Mouse (Mus musculus) heart, embryonic 12.5 days (tissue): ENCODE data around the gene Serpina3j. TPM values are rescaled to one million over a fixed set of nuclear protein-coding genes. Genes with fewer than 3 reads are reported as not detected.
"Not testable (repeated sequence)": the region's sequence is repeated elsewhere in the genome, so short reads cannot be mapped to it uniquely, and the experiment has no call there.

Source experiments
- ATAC-seq: fragments of 200-750 bp; cut with Nextera tagmentation; 2 replicates; pipeline ENCODE4 v1.8.0; 2017; ENCODE audit warnings: moderate TSS enrichment, moderate library complexity; ENCODE audit not compliant: insufficient number of reproducible peaks, low FRiP score
- H3K27ac ChIP-seq: fragments of 300-500 bp; sonication (generic); 2 replicates; pipeline ENCODE4 v1.5.1; 2016; ENCODE audit warnings: mild to moderate bottlenecking, moderate library complexity; ENCODE audit not compliant: poor library complexity, severe bottlenecking
- H3K27me3 ChIP-seq: fragments of 300-500 bp; sonication (generic); replicated peaks from 2 replicates; pipeline ENCODE4 v1.6.1; 2016; ENCODE audit warnings: mild to moderate bottlenecking, moderate library complexity
- H3K36me3 ChIP-seq: fragments of 300-500 bp; sonication (generic); 2 replicates; pipeline ENCODE4 v1.6.1; 2016; ENCODE audit warnings: mild to moderate bottlenecking, moderate library complexity
- H3K4me1 ChIP-seq: fragments of 300-500 bp; sonication (generic); replicated peaks from 2 replicates; pipeline ENCODE4 v1.6.1; 2016; ENCODE audit warnings: mild to moderate bottlenecking
- H3K4me2 ChIP-seq: fragments of 300-500 bp; sonication (generic); 2 replicates; pipeline ENCODE4 v1.6.1; 2016; ENCODE audit warnings: mild to moderate bottlenecking, moderate library complexity
- H3K4me3 ChIP-seq: fragments of 300-500 bp; sonication (generic); 2 replicates; pipeline ENCODE4 v1.5.1; 2016; ENCODE audit warnings: mild to moderate bottlenecking
- H3K9ac ChIP-seq: fragments of 300-500 bp; sonication (generic); 2 replicates; pipeline ENCODE4 v1.6.1; 2016; ENCODE audit warnings: mild to moderate bottlenecking, moderate library complexity
- H3K9me3 ChIP-seq: fragments of 300-500 bp; sonication (generic); replicated peaks from 2 replicates; pipeline ENCODE4 v1.6.1; 2016; ENCODE audit warnings: mild to moderate bottlenecking, moderate library complexity
- WGBS: fragments of 180-500 bp; shearing (Covaris S2); methylation state at CpG from one replicate; pipeline ENCODE4 v1.1.7; 2016; 5-methylcytosine and 5-hydroxymethylcytosine counted together
- polyA plus RNA-seq: library from polyadenylated mRNA; unstranded; fragments of >200 nt; fragmentation: Nextera tagmentation; extraction: Ambion mirVana; gene quantifications from 2 replicates; pipeline ENCODE4 v1.2.1, GENCODE M21; 2016

Serpina3j gene
- polyA plus RNA-seq, 1 experiment from 2014 or later: not detected

- H3K9ac ChIP-seq, H3K27ac ChIP-seq, H3K27me3 ChIP-seq, H3K4me1 ChIP-seq, H3K9me3 ChIP-seq, H3K36me3 ChIP-seq, ATAC-seq, H3K4me3 ChIP-seq, H3K4me2 ChIP-seq: not testable (repeated sequence)
These were observed 22.5 kb downstream of the Serpina3j start for GRCm38 (mm10) chr12:104336873-104337272.

GRCm38 (mm10) chr12:104338226-104338625 is 23.9 kb downstream of the Serpina3j start, which contains the start of the genes Serpina3k and Serpina3m:
Gene Serpina3k, plus strand, starts transcription at chr12:104338486.
Gene Serpina3m, plus strand, starts transcription at chr12:104338486.
- H3K4me2 ChIP-seq, ATAC-seq, H3K27me3 ChIP-seq, H3K9me3 ChIP-seq, H3K4me3 ChIP-seq, H3K27ac ChIP-seq, H3K36me3 ChIP-seq, H3K4me1 ChIP-seq, H3K9ac ChIP-seq: not testable (repeated sequence)
- 75% methylated on average over 3 of the region's 3 CpGs for WGBS

GRCm38 (mm10) chr12:104338705-104339104 is 24.4 kb downstream of the Serpina3j start:
- Histone ChIP-seq H3K27me3 (no peaks in the 10 kb centered on the region), H3K4me1 (no peaks in the 10 kb centered on the region), H3K4me2 (no peak overlapping the region), H3K4me3 (no peak overlapping the region), H3K9ac (no peak overlapping the region), H3K9me3 (no peaks in the 10 kb centered on the region), H3K27ac (no peak overlapping the region), H3K36me3 (no peaks in the 10 kb centered on the region)
- WGBS: 78% methylated on average over 3 of the region's 3 CpGs
- no peak for ATAC-seq

GRCm38 (mm10) chr12:104342489-104342888 is 28.1 kb downstream of the Serpina3j start:
- H3K27me3 ChIP-seq, H3K4me1 ChIP-seq, ATAC-seq, H3K36me3 ChIP-seq, H3K27ac ChIP-seq, H3K9me3 ChIP-seq, H3K4me3 ChIP-seq, H3K4me2 ChIP-seq, H3K9ac ChIP-seq: not testable (repeated sequence)

- Histone ChIP-seq H3K9ac (no peak overlapping the region), H3K27ac (no peak overlapping the region), H3K4me3 (no peak overlapping the region), H3K36me3 (no peaks in the 10 kb centered on the region), H3K27me3 (no peaks in the 10 kb centered on the region), H3K4me1 (no peaks in the 10 kb centered on the region), H3K9me3 (no peaks in the 10 kb centered on the region), H3K4me2 (no peak overlapping the region)
- 72% methylated on average over 2 of the region's 2 CpGs for WGBS
- no peak for ATAC-seq
These were observed 30.8 kb downstream of the Serpina3j start for GRCm38 (mm10) chr12:104345181-104345580.

GRCm38 (mm10) chr12:104345707-104346106 is 31.4 kb downstream of the Serpina3j start:
- Histone ChIP-seq H3K36me3 (no peaks in the 10 kb centered on the region), H3K4me2 (no peak overlapping the region), H3K4me3 (no peak overlapping the region), H3K9ac (no peak overlapping the region), H3K27me3 (no peaks in the 10 kb centered on the region), H3K27ac (no peak overlapping the region), H3K9me3 (no peaks in the 10 kb centered on the region), H3K4me1 (no peaks in the 10 kb centered on the region)
- no peak for ATAC-seq

- Histone ChIP-seq H3K4me2 (no peak overlapping the region), H3K4me1 (no peaks in the 10 kb centered on the region), H3K27me3 (no peaks in the 10 kb centered on the region), H3K27ac (no peak overlapping the region), H3K36me3 (no peaks in the 10 kb centered on the region), H3K4me3 (no peak overlapping the region), H3K9ac (no peak overlapping the region), H3K9me3 (no peaks in the 10 kb centered on the region)
- WGBS: 68% methylated on average over 2 of the region's 2 CpGs
- ATAC-seq: no peak
These were observed 32.7 kb downstream of the Serpina3j start for GRCm38 (mm10) chr12:104347091-104347490.

- H3K27me3 ChIP-seq, H3K4me1 ChIP-seq, H3K27ac ChIP-seq, H3K9ac ChIP-seq, H3K36me3 ChIP-seq, ATAC-seq, H3K9me3 ChIP-seq, H3K4me2 ChIP-seq, H3K4me3 ChIP-seq: not testable (repeated sequence)
- WGBS: 25% methylated on average over 3 of the region's 3 CpGs
These were observed 37.5 kb downstream of the Serpina3j start for GRCm38 (mm10) chr12:104351812-104352211.

GRCm38 (mm10) chr12:104356006-104356405 is 41.7 kb downstream of the Serpina3j start:
- 79% methylated on average over 3 of the region's 3 CpGs for WGBS
- Histone ChIP-seq H3K4me2 (no peak overlapping the region), H3K36me3 (no peaks in the 10 kb centered on the region), H3K27me3 (no peaks in the 10 kb centered on the region; the same call in 1 of the 2 replicates), H3K27ac (no peak overlapping the region), H3K4me1 (no peaks in the 10 kb centered on the region), H3K9me3 (no peaks in the 10 kb centered on the region), H3K4me3 (no peak overlapping the region), H3K9ac (no peak overlapping the region)
- no peak for ATAC-seq

GRCm38 (mm10) chr12:104369986-104370385 is 55.6 kb downstream of the Serpina3j start:
- no peak overlapping the region for H3K27ac ChIP-seq
- no peaks in the 10 kb centered on the region for H3K9me3 ChIP-seq
- no peaks in the 10 kb centered on the region for H3K4me1 ChIP-seq
- no peak overlapping the region for H3K9ac ChIP-seq
- 82% methylated on average over 3 of the region's 3 CpGs for WGBS
- no peak overlapping the region for H3K4me2 ChIP-seq
- no peaks in the 10 kb centered on the region for H3K36me3 ChIP-seq
- H3K27me3 ChIP-seq: no peaks in the 10 kb centered on the region
- no peak for ATAC-seq
- H3K4me3 ChIP-seq: no peak overlapping the region
